Mouse (Mus musculus): Measurements from ENCODE around the gene Ep400. TPM values are rescaled to one million over a fixed set of nuclear protein-coding genes. Genes with fewer than 3 reads are reported as not detected.

Ep400 gene
- total RNA-seq, 2 experiments from 2014 or later, result 34.9 to 36.6 TPM

Small RNAs within 50 kb of the gene (microRNA-seq; reads per million reads assigned to microRNA genes)
- not detected for gene Mir7026

Other genes starting within 250 kb of the Ep400 start
- gene Galnt9, start 226.4 kb downstream of the Ep400 start, total RNA-seq (2021), result not detected
- gene Noc4l, start 117.3 kb downstream of the Ep400 start, total RNA-seq (2021), result 10 to 100 TPM; 11.8 to 12.3 TPM
- gene Ddx51, start 117.3 kb downstream of the Ep400 start, total RNA-seq (2021), result 1 to 10 TPM; 8.6 to 9.7 TPM
- 10 to 100 TPM; 16.1 to 17.9 TPM for gene Pus1, start 9.9 kb upstream of the Ep400 start, total RNA-seq (2021)
- gene Ulk1, start 39.4 kb upstream of the Ep400 start, total RNA-seq (2021), result 10 to 100 TPM; 73.2 to 78.0 TPM
- gene Hscb, start 69.1 kb upstream of the Ep400 start, total RNA-seq (2021), result 10 to 100 TPM; 18.8 to 21.1 TPM
- gene Chek2, start 69.3 kb upstream of the Ep400 start, total RNA-seq (2021), result 1 to 10 TPM; 3.3 to 4.5 TPM
- gene Ttc28, start 109.1 kb upstream of the Ep400 start, total RNA-seq (2021), result 10 to 100 TPM; 13.3 to 16.9 TPM

All from heart, postnatal 25 days (tissue).